Mouse (Mus musculus) heart, postnatal 10 days (tissue): ENCODE results near the gene Dennd4b. TPM values are rescaled to one million over a fixed set of nuclear protein-coding genes. Genes with fewer than 3 reads are reported as not detected.
"Not testable (repeated sequence)": the region's sequence is repeated elsewhere in the genome, so short reads cannot be mapped to it uniquely, and the experiment has no call there.

Experiments used
- DNase-seq, 2 experiments: peaks; one replicate each; pipeline ENCODE4 v3.0.0; 2021
- intact Hi-C: fragments of 180-260 bp; cut with DNase I; formaldehyde crosslinking; loops from one replicate; pipeline ENCODE4 v1.15.1; 2025
- total RNA-seq, 2 experiments: library from RNA; stranded (reverse); gene quantifications; 2 replicates each; pipeline ENCODE4 v1.2.3; 2021

The Dennd4b gene
- total RNA-seq, 2 experiments from 2014 or later = 16.8 to 19.7 TPM

- DNase-seq, intact Hi-C loops: not testable (repeated sequence)
These were observed 13.2 kb upstream of the Dennd4b start for GRCm38 (mm10) chr3:90251731-90252226.

- DNase-seq = peak in 1 of 2 experiments; percentile 24
- intact Hi-C loops = not testable (repeated sequence)
These were observed 12.3 kb upstream of the Dennd4b start for GRCm38 (mm10) chr3:90252659-90253058.

- DNase-seq, intact Hi-C loops: not testable (repeated sequence)
These were observed 11.8 kb upstream of the Dennd4b start for GRCm38 (mm10) chr3:90253174-90253573.

GRCm38 (mm10) chr3:90253653-90254418, 11.1 kb upstream of the Dennd4b start, which contains the start of gene Crtc2:
Gene Crtc2, plus strand, starts transcription at chr3:90254163.
- intact Hi-C loops = no loop called here
- DNase-seq = peak; percentile 97

GRCm38 (mm10) chr3:90254419-90255193, 10.4 kb upstream of the Dennd4b start:
- no peak for DNase-seq
- intact Hi-C loops = no loop called here

- intact Hi-C loops = no loop called here
These were observed 9.8 kb upstream of the Dennd4b start for GRCm38 (mm10) chr3:90255194-90255565.

GRCm38 (mm10) chr3:90255784-90256353, 9.1 kb upstream of the Dennd4b start:
- DNase-seq = no peak
- intact Hi-C loops = loop anchor here (2.0 kb wide), 1 partner anchor 35 kb away; no protein-coding TSS in a partner anchor

More at GRCm38 (mm10) chr3:90255194-90255565, 9.8 kb upstream of the Dennd4b start:
- DNase-seq = no peak

GRCm38 (mm10) chr3:90256731-90257530, 8.1 kb upstream of the Dennd4b start:
- intact Hi-C loops = loop anchor here (2.0 kb wide), 1 partner anchor 36 kb away; no protein-coding TSS in a partner anchor
- DNase-seq = no peak

- intact Hi-C loops = no loop called here
- DNase-seq = no peak
These were observed 6.5 kb upstream of the Dennd4b start for GRCm38 (mm10) chr3:90258521-90258920.

- intact Hi-C loops = no loop called here
- no peak for DNase-seq
These were observed 1.7 kb upstream of the Dennd4b start for GRCm38 (mm10) chr3:90263121-90263771.

- no peak for DNase-seq
- intact Hi-C loops = loop anchor here (1.0 kb wide), 2 partner anchors 28 to 109 kb away; no protein-coding TSS in a partner anchor
These were observed 325 bp upstream of the Dennd4b start for GRCm38 (mm10) chr3:90264687-90265033.

GRCm38 (mm10) chr3:90265932-90266741, 1.2 kb downstream of the Dennd4b start:
- DNase-seq = peak; percentile 54 to 83
- intact Hi-C loops = loop anchor here (1.0 kb wide), 2 partner anchors 26 to 107 kb away; no protein-coding TSS in a partner anchor

GRCm38 (mm10) chr3:90266901-90267775, 2.2 kb downstream of the Dennd4b start:
- intact Hi-C loops = no loop called here
- no peak for DNase-seq

GRCm38 (mm10) chr3:90268190-90268589, 3.2 kb downstream of the Dennd4b start:
- no peak for DNase-seq
- intact Hi-C loops = no loop called here

- intact Hi-C loops = no loop called here
These were observed 4.0 kb downstream of the Dennd4b start for GRCm38 (mm10) chr3:90268971-90269370.

GRCm38 (mm10) chr3:90270784-90271183, 5.8 kb downstream of the Dennd4b start:
- intact Hi-C loops = no loop called here
- no peak for DNase-seq

More at GRCm38 (mm10) chr3:90268971-90269370, 4.0 kb downstream of the Dennd4b start:
- no peak for DNase-seq

- no peak for DNase-seq
- intact Hi-C loops = no loop called here
These were observed 7.2 kb downstream of the Dennd4b start for GRCm38 (mm10) chr3:90272170-90272569.

GRCm38 (mm10) chr3:90273855-90274254, 8.9 kb downstream of the Dennd4b start:
- no peak for DNase-seq
- intact Hi-C loops = no loop called here
